Mouse (Mus musculus): ENCODE results near the gene Serpina1e. TPM values are rescaled to one million over a fixed set of nuclear protein-coding genes. Genes with fewer than 3 reads are reported as not detected.
"Not testable (repeated sequence)": the region's sequence is repeated elsewhere in the genome, so short reads cannot be mapped to it uniquely, and the experiment has no call there.

Gene Serpina1e
- total RNA-seq, 4 experiments from 2014 or later, result not detected

DNA sequence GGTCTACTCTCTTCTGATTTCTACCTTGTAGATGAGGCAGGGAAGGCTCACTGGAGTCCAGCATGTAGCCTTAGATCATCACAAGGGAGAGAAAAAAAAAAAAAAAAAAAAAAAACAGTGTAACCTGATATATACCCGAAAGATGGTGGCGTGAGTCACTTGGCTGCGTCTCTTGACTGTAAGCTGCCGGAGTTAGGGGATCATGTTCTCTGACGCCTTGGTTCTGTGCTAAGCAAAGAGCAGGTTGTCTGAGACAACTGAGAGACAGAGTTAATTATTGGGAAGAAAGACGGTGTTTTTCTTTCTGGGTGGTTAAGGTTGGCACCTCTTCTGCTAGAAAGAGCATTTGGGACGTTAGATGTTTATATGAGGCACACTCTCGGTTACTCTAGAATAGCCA is 4.1 kb upstream of the Serpina1e start:
- DNase-seq (ENCODE audit: low spot score in 2 of 2), result no peak

DNA sequence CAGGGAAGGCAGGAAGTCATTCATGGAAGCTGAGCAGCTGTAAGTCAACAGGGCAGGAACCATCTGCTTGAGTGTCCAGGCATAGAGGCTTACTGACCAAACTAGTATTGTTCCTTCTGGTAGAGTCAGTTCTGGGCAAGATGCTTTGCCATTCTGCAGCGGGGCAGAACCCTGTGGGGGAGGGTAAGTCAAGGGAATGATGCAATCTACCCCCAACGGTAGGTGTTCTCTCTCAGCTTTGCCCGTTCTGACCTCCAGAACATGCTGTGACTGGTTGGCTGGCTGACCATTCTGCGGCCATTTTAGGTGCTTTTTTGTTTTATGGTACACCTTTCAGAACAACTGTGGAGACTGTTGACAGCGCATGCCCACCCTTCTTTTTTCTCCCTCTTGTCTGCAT is 3.6 kb upstream of the Serpina1e start:
- DNase-seq (ENCODE audit: low spot score in 2 of 2), result no peak

DNA sequence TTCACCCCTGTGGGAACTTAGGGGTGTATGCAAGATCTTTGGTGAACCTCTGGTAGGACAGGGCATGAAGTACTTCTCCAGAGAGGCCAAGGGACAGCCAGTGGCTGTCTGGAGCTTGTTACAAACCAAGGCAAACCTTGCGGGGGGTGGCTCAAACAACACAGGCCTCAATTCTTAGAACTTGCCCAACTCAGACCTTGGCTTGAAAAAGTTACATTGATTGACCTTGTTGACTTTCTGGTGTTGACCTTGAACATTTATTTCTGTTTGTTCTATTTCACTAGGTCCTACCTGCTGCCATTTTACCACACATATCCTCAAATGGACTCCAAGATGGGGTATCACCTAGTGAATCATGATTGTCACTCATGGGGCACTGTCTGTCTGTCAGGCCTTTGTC is 2.9 kb upstream of the Serpina1e start:
- DNase-seq (ENCODE audit: low spot score in 2 of 2), result no peak

DNA sequence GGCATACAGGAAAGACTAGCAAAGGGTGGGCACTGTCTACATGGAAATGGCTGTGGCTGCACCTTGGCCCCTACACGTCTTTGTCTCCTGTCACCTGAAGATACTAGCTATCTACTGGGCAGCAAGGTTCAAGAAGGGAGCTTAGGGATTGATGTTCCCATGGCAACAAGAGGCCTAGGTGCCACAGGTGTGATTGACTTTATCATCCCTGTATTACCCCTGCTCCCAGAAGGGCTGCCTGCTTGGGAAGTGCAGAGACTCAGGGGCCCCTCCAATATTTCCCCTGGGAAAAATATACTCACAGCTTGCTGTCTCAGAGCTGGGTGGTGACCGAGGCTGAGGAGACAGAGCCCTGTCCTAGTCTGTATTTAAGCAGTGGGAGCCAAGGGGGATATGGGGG is 2.2 kb downstream of the Serpina1e start:
- DNase-seq (ENCODE audit: low spot score in 2 of 2), result not testable (repeated sequence)

DNA sequence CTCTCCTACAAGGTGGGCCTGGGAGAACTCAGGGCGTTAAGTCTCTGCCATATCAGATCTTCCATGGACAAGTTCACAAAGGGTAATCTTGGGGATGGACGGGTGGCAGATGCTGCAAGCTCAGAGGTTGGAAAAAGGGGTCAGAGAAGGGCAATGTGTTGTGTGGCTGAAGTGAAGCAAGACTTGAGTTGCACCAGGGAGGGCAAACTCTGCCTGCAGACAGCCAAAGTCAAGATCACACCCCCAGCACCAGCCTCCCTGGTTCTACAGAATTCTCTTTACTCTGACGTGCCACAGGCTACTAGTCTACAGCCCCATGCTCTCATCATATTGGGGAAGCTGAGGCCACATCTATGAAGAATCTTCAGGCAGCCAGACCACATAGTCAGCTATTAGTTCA is 5.8 kb downstream of the Serpina1e start:
- DNase-seq (ENCODE audit: low spot score in 2 of 2), result not testable (repeated sequence)

DNA sequence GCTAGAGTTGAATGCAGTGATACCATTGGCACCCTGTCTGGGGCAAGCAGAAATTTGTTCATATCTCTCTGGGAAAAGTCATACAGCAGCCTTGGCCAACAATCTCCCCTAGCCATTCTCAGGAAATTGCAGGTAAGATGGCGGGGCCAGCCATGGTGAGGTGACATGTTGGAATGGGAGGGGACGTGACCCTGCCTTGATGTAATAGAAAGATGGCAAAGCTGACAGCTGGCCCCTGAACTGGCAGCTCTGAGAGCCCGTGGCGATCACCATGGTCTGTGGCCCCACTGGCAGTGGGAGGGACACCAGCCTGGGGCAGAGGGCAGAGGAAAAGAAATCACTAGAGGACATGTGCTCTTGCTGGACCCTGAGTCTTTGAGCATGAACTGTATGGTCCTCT is 12.5 kb downstream of the Serpina1e start:
- DNase-seq (ENCODE audit: low spot score in 2 of 2), result no peak

DNA sequence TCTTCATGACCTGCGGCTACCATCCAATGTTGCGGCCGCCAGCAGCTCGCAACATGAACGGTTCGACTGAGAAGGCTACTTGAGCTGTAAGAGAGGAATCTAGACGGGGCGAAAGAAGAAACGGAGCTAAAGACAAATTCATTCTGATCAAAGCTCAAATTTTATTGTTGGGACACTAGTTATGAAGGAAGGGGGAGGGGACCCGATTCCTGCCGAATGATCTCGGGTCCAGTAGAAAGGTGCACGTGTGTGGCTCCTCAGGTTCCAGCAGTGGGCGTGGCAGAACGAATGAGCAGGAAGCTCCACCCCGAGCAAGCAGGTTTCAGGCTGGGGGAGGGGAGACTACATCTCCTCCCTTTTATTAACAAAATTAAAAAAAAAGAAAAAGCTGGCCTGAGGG is 49.6 kb downstream of the Serpina1e start:
- DNase-seq (ENCODE audit: low spot score in 2 of 2), result not testable (repeated sequence)

DNA sequence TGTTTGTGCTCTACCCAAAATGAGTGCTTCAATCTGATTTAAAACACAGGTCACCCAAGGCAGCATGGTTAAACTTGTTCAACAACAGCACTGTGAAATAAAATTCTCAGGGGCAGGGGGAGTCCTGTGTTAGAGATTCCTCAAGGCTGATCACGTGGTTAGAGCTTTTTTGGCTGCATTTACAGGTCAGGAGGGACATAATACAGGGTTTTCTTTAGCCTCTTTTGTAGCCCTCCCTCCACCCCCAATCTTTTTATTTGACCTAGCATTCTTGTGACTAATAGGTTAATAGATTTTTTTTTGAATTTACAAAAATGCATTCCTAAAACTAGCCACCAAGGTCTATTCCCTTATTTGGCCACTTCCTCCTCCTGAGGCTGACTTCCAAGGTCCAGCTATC is 51.0 kb downstream of the Serpina1e start:
- not testable (repeated sequence) for DNase-seq (ENCODE audit: low spot score in 2 of 2)

DNA sequence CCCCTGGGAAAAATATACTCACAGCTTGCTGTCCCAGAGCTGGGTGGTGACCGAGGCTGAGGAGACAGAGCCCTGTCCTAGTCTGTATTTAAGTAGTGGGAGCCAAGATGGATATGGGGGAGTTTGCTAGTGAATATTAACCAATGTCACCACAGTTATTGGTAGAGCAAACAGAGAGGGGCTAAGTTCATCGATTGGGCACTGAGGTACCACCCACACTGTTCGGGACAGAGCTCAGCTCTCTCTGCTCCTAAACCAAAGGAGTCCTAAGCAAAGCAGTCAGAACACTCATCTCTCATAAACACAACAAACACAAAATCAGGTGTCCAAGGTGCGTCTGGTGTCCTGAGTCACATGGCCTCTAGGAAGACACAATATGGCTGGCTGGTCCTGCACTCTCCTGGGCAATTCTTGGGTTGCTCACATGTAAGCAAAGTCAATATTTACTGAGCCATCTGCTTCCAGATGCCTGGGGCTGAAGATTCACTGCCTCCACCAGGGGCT is 53.9 kb downstream of the Serpina1e start, which contains the start of gene Serpina1c:
Gene Serpina1c, minus strand, starts transcription at position 51 of the 504 bp plus-strand sequence.
- DNase-seq (ENCODE audit: low spot score in 2 of 2), result not testable (repeated sequence)

DNA sequence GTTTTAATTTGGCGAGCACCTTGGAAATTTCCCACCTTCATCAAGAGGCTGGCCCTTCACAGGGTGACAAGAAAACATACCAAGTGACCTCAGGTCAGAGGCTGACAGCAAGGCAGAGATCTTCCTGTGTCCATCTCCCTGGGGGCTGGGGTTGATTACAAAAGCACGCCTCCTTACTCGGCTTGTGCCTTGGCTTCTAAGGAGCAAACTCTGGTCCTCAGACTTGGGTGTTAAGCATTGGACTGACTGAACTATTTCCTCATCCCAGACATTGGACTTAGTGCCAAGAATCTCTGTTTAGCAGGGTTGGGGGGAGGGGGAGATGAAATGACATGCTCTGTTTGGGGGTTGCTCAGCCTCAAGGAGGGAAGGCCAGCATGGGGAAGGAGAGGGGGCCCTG is 56.8 kb downstream of the Serpina1e start:
- DNase-seq (ENCODE audit: low spot score in 2 of 2), result not testable (repeated sequence)

Other genes with a start within 250 kb of the Serpina1e start
- not detected for gene Serpina1d, start 185.4 kb downstream of the Serpina1e start, total RNA-seq (2022)
- gene Serpina1b, start 128.6 kb downstream of the Serpina1e start, total RNA-seq (2022), result not detected
- gene Serpina1a, start 95.4 kb downstream of the Serpina1e start, total RNA-seq (2022), result under 1 TPM in 1 of 4 experiments, not detected in 3; 0.46 TPM
- not detected for gene Serpina1c, start 54.1 kb downstream of the Serpina1e start, total RNA-seq (2022)
- under 1 TPM in 1 of 4 experiments, not detected in 3; 0.26 TPM for gene Serpina11, start 31.0 kb upstream of the Serpina1e start, total RNA-seq (2022)
- gene Serpina9, start 54.8 kb upstream of the Serpina1e start, total RNA-seq (2022), result 10 to 100 TPM; 14.6 to 17.7 (median 15.5) TPM
- not detected for gene Serpina12, start 85.5 kb upstream of the Serpina1e start, total RNA-seq (2022)
- not detected for gene Serpina5, start 142.1 kb upstream of the Serpina1e start, total RNA-seq (2022)
- not detected for gene Serpina3a, start 153.7 kb upstream of the Serpina1e start, total RNA-seq (2022)
- not detected for gene Serpina3b, start 169.0 kb upstream of the Serpina1e start, total RNA-seq (2022)
- gene Serpina3c, start 194.9 kb upstream of the Serpina1e start, total RNA-seq (2022), result not detected